Mouse (Mus musculus): ENCODE measurements around the gene Npas2.

- TF ChIP-seq CTCF (IDR thresholded peaks at IDR 0.05; ENCODE audit: low read depth, low read length) (no peak), GATA1 (IDR thresholded peaks at IDR 0.05; ENCODE audit: borderline replicate concordance, low read length) (no peak), TAL1 (conservative IDR thresholded peaks at IDR 0.05; ENCODE audit: low read depth, low read length) (no peak), POLR2AphosphoS5 (IDR thresholded peaks at IDR 0.05; ENCODE audit: insufficient replicate concordance, low read depth, low read length) (no peak), GATA2 (IDR thresholded peaks at IDR 0.05; ENCODE audit: borderline replicate concordance, low read depth, low read length) (no peak)
Observed at GRCm38 (mm10) chr1:39370431-39370830, 176.9 kb downstream of the Npas2 start.

All from G1E (cell line).